Mouse (Mus musculus): ENCODE data around the gene Otulin. TPM values are rescaled to one million over a fixed set of nuclear protein-coding genes. Genes with fewer than 3 reads are reported as not detected.

Otulin gene
- polyA plus RNA-seq, 1 experiment from 2014 or later: 26.2 TPM

GRCm38 (mm10) chr15:27506127-27506886, 124.2 kb downstream of the Otulin start:
- Histone ChIP-seq H3K36me3 (ENCODE audit: insufficient read depth, low read length) (no peaks in the 10 kb centered on the region), H3K4me2 (replicated peaks; ENCODE audit: low read depth, low read length) (no peak overlapping the region), H3K27ac (ENCODE audit: low read length) (no peak overlapping the region), H3K27me3 (replicated peaks; ENCODE audit: insufficient read depth, low read length) (no peaks in the 10 kb centered on the region), H3K9me3 (ENCODE audit: low read length) (no peaks in the 10 kb centered on the region), H3K9ac (replicated peaks; ENCODE audit: low read depth) (no peak overlapping the region), H3K4me3 (ENCODE audit: low read depth, low read length) (no peak overlapping the region), H3K4me1 (ENCODE audit: insufficient read depth, low read depth, low read length) (peaks cover 13% of the 10 kb centered on the region; the same call in 1 of the 2 replicates)
- TF ChIP-seq EP300 (IDR thresholded peaks at IDR 0.05): no peak
- TF ChIP-seq CTCF (IDR thresholded peaks at IDR 0.05): no peak
- ATAC-seq (peak; percentile 25; the same call in 1 of the 2 replicates), DNase-seq (ENCODE audit: low spot score) (peak; percentile 19)
- WGBS: 37% methylated on average over 5 of the region's 5 CpGs

GRCm38 (mm10) chr15:27503801-27504730, 126.4 kb downstream of the Otulin start:
- H3K27me3 ChIP-seq (replicated peaks; ENCODE audit: insufficient read depth, low read length): no peaks in the 10 kb centered on the region
- TF ChIP-seq EP300 (IDR thresholded peaks at IDR 0.05) (no peak), CTCF (IDR thresholded peaks at IDR 0.05) (no peak)
- H3K27ac ChIP-seq (ENCODE audit: low read length): peak overlapping the region; percentile 51
- no peaks in the 10 kb centered on the region for H3K9me3 ChIP-seq (ENCODE audit: low read length)
- WGBS: 33% methylated on average over 20 of the region's 20 CpGs
- no peak overlapping the region for H3K9ac ChIP-seq (replicated peaks; ENCODE audit: low read depth)
- DNase-seq (ENCODE audit: low spot score) (peak; percentile 39), ATAC-seq (peak; percentile 53)
- H3K4me2 ChIP-seq (replicated peaks; ENCODE audit: low read depth, low read length): 0 out of 2 replicates have a peak overlapping the region, but pooled peaks have one; percentile 9
- H3K36me3 ChIP-seq (ENCODE audit: insufficient read depth, low read length): no peaks in the 10 kb centered on the region
- peaks cover 13% of the 10 kb centered on the region; the same call in 1 of the 2 replicates for H3K4me1 ChIP-seq (ENCODE audit: insufficient read depth, low read depth, low read length)
- no peak overlapping the region for H3K4me3 ChIP-seq (ENCODE audit: low read depth, low read length)

GRCm38 (mm10) chr15:27503221-27503620, 127.3 kb downstream of the Otulin start:
- H3K9me3 ChIP-seq (ENCODE audit: low read length): no peaks in the 10 kb centered on the region
- H3K4me2 ChIP-seq (replicated peaks; ENCODE audit: low read depth, low read length): no peak overlapping the region
- H3K4me1 ChIP-seq (ENCODE audit: insufficient read depth, low read depth, low read length): peaks cover 13% of the 10 kb centered on the region; the same call in 1 of the 2 replicates
- H3K4me3 ChIP-seq (ENCODE audit: low read depth, low read length): no peak overlapping the region
- peak overlapping the region; percentile 66 for H3K27ac ChIP-seq (ENCODE audit: low read length)
- H3K36me3 ChIP-seq (ENCODE audit: insufficient read depth, low read length): no peaks in the 10 kb centered on the region
- H3K27me3 ChIP-seq (replicated peaks; ENCODE audit: insufficient read depth, low read length): no peaks in the 10 kb centered on the region
- H3K9ac ChIP-seq (replicated peaks; ENCODE audit: low read depth): no peak overlapping the region
- WGBS: 30% methylated on average over 9 of the region's 9 CpGs
- TF ChIP-seq EP300 (IDR thresholded peaks at IDR 0.05) (0 out of 2 replicates have a peak, but pooled peaks have one; percentile 19), CTCF (IDR thresholded peaks at IDR 0.05) (no peak)
- ATAC-seq (peak; percentile 79), DNase-seq (ENCODE audit: low spot score) (peak; percentile 65)

- no peak overlapping the region for H3K9ac ChIP-seq (replicated peaks; ENCODE audit: low read depth)
Observed at GRCm38 (mm10) chr15:27502338-27502737, 128.2 kb downstream of the Otulin start.

GRCm38 (mm10) chr15:27500390-27500789, 130.1 kb downstream of the Otulin start:
- ATAC-seq (no peak), DNase-seq (ENCODE audit: low spot score) (no peak)
- no peaks in the 10 kb centered on the region for H3K27me3 ChIP-seq (replicated peaks; ENCODE audit: insufficient read depth, low read length)
- no peaks in the 10 kb centered on the region for H3K9me3 ChIP-seq (ENCODE audit: low read length)
- no peak overlapping the region for H3K4me3 ChIP-seq (ENCODE audit: low read depth, low read length)
- H3K27ac ChIP-seq (ENCODE audit: low read length): no peak overlapping the region
- no peak for TF ChIP-seq CTCF (IDR thresholded peaks at IDR 0.05)
- TF ChIP-seq EP300 (IDR thresholded peaks at IDR 0.05): no peak
- 84% methylated on average over 15 of the region's 15 CpGs for WGBS
- peaks cover 13% of the 10 kb centered on the region; the same call in 1 of the 2 replicates for H3K4me1 ChIP-seq (ENCODE audit: insufficient read depth, low read depth, low read length)
- no peaks in the 10 kb centered on the region for H3K36me3 ChIP-seq (ENCODE audit: insufficient read depth, low read length)
- no peak overlapping the region for H3K9ac ChIP-seq (replicated peaks; ENCODE audit: low read depth)
- H3K4me2 ChIP-seq (replicated peaks; ENCODE audit: low read depth, low read length): no peak overlapping the region

More at GRCm38 (mm10) chr15:27502338-27502737, 128.2 kb downstream of the Otulin start:
- 69% methylated on average over 13 of the region's 13 CpGs for WGBS
- H3K9me3 ChIP-seq (ENCODE audit: low read length): no peaks in the 10 kb centered on the region
- TF ChIP-seq EP300 (IDR thresholded peaks at IDR 0.05) (peak; percentile 39; the same call in 1 of the 2 replicates), CTCF (IDR thresholded peaks at IDR 0.05) (no peak)
- no peak overlapping the region for H3K4me3 ChIP-seq (ENCODE audit: low read depth, low read length)
- H3K27ac ChIP-seq (ENCODE audit: low read length): peak overlapping the region; percentile 66; the same call in 1 of the 2 replicates
- H3K36me3 ChIP-seq (ENCODE audit: insufficient read depth, low read length): no peaks in the 10 kb centered on the region
- no peaks in the 10 kb centered on the region for H3K27me3 ChIP-seq (replicated peaks; ENCODE audit: insufficient read depth, low read length)
- ATAC-seq: peak; percentile 61
- peak; percentile 36 for DNase-seq (ENCODE audit: low spot score)
- H3K4me2 ChIP-seq (replicated peaks; ENCODE audit: low read depth, low read length): no peak overlapping the region
- peaks cover 13% of the 10 kb centered on the region; the same call in 1 of the 2 replicates for H3K4me1 ChIP-seq (ENCODE audit: insufficient read depth, low read depth, low read length)

GRCm38 (mm10) chr15:27498078-27498477, 132.4 kb downstream of the Otulin start:
- Histone ChIP-seq H3K4me1 (ENCODE audit: insufficient read depth, low read depth, low read length) (0 out of 2 replicates have a peak, but pooled peaks cover 7% of the 10 kb centered on the region), H3K4me2 (replicated peaks; ENCODE audit: low read depth, low read length) (no peak overlapping the region), H3K27ac (ENCODE audit: low read length) (no peak overlapping the region), H3K27me3 (replicated peaks; ENCODE audit: insufficient read depth, low read length) (no peaks in the 10 kb centered on the region), H3K4me3 (ENCODE audit: low read depth, low read length) (no peak overlapping the region), H3K36me3 (ENCODE audit: insufficient read depth, low read length) (no peaks in the 10 kb centered on the region), H3K9ac (replicated peaks; ENCODE audit: low read depth) (no peak overlapping the region), H3K9me3 (ENCODE audit: low read length) (no peaks in the 10 kb centered on the region)
- WGBS: 66% methylated on average over 5 of the region's 5 CpGs
- TF ChIP-seq EP300 (IDR thresholded peaks at IDR 0.05) (no peak), CTCF (IDR thresholded peaks at IDR 0.05) (no peak)
- ATAC-seq (no peak), DNase-seq (ENCODE audit: low spot score) (no peak)

Data from lung, postnatal 0 days (tissue).